Mouse (Mus musculus) bone marrow macrophage, adult 2 months (primary cell): ENCODE measurements around the gene P4htm.

ENCODE experiments used
- CTCF ChIP-seq: IDR thresholded peaks from 2 replicates; pipeline ENCODE4 v1.5.1; 2012; ENCODE audit warnings: low read depth, mild to moderate bottlenecking, low read length, moderate library complexity
- POLR2A ChIP-seq: IDR thresholded peaks from 2 replicates; pipeline ENCODE4 v1.6.1; 2012; ENCODE audit warnings: mild to moderate bottlenecking, low read depth, low read length, borderline replicate concordance

DNA sequence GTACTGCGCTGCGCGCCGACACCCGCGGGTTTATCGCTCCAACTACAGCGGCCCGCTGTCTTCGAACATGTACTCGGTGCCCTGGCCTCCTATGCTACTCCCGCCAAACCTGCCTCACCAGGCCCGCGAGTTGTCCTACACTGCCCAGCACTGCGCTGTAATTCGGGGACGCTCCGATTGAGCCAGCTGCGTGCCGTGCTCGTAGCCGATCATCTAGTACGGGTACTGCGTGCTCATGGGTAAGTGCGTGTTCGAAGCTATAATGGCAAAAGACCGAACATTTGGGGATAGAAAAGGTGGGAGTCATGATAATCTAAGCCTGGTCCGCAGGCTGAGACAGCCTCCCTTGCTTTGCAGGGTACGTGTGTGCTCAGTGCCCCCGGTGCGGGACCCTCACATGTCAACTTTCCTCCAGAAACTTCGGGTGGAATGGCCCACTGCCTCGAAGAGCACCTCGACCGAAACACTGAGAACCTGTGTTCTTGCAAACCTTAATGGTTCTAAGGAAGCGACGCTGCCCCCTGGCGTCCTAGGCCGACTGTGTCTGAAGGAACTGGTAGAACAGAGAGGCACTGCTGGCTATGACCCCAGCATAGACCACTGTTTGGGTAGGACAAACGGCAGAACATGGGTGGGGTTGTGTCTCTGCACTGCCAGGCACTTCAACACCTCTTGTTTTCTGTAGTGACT, 27.1 kb downstream of the P4htm start:
- TF ChIP-seq CTCF (peak; percentile 27; the same call in 1 of the 2 replicates), POLR2A (0 out of 2 replicates have a peak, but pooled peaks have one; percentile 51)
